Mouse (Mus musculus): ENCODE data around the gene Nckap5l.

DNA sequence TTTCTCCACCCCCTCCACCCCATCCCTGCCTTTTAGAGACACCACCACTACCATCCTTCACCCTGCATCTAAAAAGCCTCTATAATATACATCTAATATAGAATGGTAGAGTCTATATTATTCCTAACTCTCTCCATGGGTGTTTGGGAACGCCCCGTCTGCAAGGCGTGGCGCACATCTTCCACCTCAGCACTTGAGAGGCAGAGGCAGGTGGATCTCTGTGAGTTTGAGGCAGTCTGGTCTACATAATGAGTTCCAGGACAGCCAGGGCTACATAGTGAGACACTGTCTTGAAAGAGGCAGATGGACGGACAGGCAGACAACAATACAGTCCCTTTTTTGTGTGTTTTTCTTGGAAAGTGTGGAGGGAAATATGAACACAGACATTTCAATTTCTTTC lies 82.5 kb downstream of the Nckap5l start:
- no peak for TF ChIP-seq CTCF (IDR thresholded peaks at IDR 0.05)
- TF ChIP-seq POLR2A (IDR thresholded peaks at IDR 0.05; ENCODE audit: insufficient read depth, low read depth, low read length), result no peak
